Mouse (Mus musculus) liver, adult 10 weeks (tissue): ENCODE measurements around the gene Aatf. TPM values are rescaled to one million over a fixed set of nuclear protein-coding genes. Genes with fewer than 3 reads are reported as not detected.

ENCODE experiments used
- polyA plus RNA-seq: library from polyadenylated mRNA; stranded (reverse); fragments of 350-450 nt; fragmentation: Illumina TruSeq; extraction: RNeasy Lipid Tissue Mini Kit (QIAGEN cat#74804); gene quantifications from one replicate; pipeline ENCODE4 v1.2.3, GENCODE M21; 2014; ENCODE audit warnings: low read depth, low replicate concordance

Gene Aatf
- 11.8 TPM for polyA plus RNA-seq

DNA sequence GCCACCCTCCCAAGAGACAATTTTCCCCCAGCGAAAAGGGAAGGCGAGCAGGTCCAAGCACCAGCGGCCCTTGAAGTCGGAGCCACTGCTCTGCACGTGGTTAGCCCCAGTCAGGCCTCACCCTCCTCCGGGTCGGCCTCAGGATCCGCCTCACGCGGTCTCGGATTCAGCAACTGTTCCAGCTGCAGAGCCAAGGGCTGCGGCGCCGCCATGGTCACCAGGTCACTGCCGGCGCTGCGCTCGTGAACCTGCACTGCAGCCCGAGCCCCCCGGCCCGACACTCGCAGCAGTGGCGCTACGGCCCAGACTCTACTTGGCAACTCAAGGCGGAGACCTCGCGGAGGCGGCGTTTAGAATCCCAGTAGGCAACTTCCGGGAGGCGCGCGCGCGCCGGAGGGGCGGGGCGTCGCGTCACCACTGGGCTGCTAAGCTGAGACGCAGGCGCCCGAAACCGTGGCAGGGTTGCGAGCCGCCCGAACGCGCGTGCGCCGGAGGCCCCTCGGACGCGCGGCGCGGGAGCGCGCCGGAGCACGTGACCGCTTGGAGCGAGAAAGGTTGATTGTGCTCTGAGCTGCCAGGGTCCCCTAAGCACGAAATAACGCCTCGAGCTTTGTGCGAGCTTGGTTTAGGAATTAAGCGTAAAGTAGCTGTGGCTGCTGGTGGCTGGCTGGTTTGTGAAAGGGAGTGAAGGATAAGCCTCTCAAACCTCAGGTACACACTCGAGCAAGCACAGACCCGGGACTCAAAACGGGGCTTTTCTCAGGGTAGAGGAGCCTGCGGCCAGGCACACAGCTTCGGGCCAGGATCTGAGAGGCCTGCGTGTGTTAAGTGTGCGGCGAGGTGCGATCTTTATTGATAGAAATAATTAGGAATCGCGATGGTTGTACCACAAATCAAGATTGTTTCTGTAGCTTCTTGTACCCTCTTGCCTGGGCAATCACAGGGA is at the start of gene Aatf:
TSS of gene Aatf (minus strand) at position 352 of the 946 bp plus-strand sequence.

GRCm38 (mm10) chr11:84525421-84526274 is 12.3 kb upstream of the Aatf start, which contains the start of gene Lhx1:
Gene Lhx1 (minus strand): TSS chr11:84525535.

Other genes with a start within 250 kb of the Aatf start
- not detected for gene Lhx1, start 12.0 kb upstream of the Aatf start, polyA plus RNA-seq